Mouse (Mus musculus): Measurements from ENCODE around the gene Dnah3. TPM values are rescaled to one million over a fixed set of nuclear protein-coding genes. Genes with fewer than 3 reads are reported as not detected.

Gene Dnah3
- polyA plus RNA-seq, 1 experiment from 2014 or later = 0.05 TPM

GRCm38 (mm10) chr7:119880345-119880744 lies 214.7 kb downstream of the Dnah3 start:
- no peak overlapping the region for H3K4me3 ChIP-seq
- H3K36me3 ChIP-seq (replicated peaks) = peaks cover 12% of the 10 kb centered on the region
- no peaks in the 10 kb centered on the region for H3K4me1 ChIP-seq
- WGBS = 94% methylated on average over 5 of the region's 5 CpGs
- H3K27me3 ChIP-seq (ENCODE audit: poor library complexity, severe bottlenecking) = no peaks in the 10 kb centered on the region
- no peak for DNase-seq (ENCODE audit: extremely low spot score, low spot score)
- no peak overlapping the region for H3K27ac ChIP-seq
- H3K9me3 ChIP-seq = no peaks in the 10 kb centered on the region

GRCm38 (mm10) chr7:119879171-119879570 lies 215.9 kb downstream of the Dnah3 start:
- Histone ChIP-seq H3K27ac (no peak overlapping the region), H3K4me3 (no peak overlapping the region), H3K9me3 (no peaks in the 10 kb centered on the region), H3K4me1 (no peaks in the 10 kb centered on the region), H3K27me3 (ENCODE audit: poor library complexity, severe bottlenecking) (no peaks in the 10 kb centered on the region), H3K36me3 (replicated peaks) (peaks cover 12% of the 10 kb centered on the region)
- DNase-seq (ENCODE audit: extremely low spot score, low spot score) = no peak
- 88% methylated on average over 4 of the region's 4 CpGs for WGBS

GRCm38 (mm10) chr7:119875776-119876440 lies 219.2 kb downstream of the Dnah3 start:
- no peak overlapping the region for H3K27ac ChIP-seq
- no peaks in the 10 kb centered on the region for H3K9me3 ChIP-seq
- WGBS = 76% methylated on average over 3 of the region's 3 CpGs
- 0 out of 2 replicates have a peak, but pooled peaks cover 3% of the 10 kb centered on the region for H3K4me1 ChIP-seq
- no peak overlapping the region for H3K4me3 ChIP-seq
- H3K27me3 ChIP-seq (ENCODE audit: poor library complexity, severe bottlenecking) = no peaks in the 10 kb centered on the region
- DNase-seq (ENCODE audit: extremely low spot score, low spot score) = no peak
- peaks cover 16% of the 10 kb centered on the region for H3K36me3 ChIP-seq (replicated peaks)

DNA sequence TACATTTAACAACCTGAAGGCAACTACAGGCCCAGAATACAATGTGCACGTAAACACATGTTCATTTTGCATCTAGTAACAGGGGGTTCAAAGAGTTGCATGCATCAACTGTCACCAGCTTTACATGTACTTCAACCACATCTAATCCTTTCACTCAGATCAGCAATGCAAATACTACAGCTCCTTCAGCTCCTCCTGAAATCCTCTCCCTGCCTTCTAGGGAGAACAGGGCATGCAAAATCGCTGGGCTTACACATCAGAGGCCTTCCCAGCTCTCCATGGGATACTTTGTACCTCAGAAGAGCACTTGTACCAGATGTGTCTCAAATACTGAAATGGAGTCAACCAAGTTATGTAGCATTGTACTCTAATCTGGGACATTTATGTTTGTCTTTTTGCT lies 222.0 kb downstream of the Dnah3 start:
- 44% methylated on average over 2 of the region's 2 CpGs for WGBS

More for the DNA sequence above, 222.0 kb downstream of the Dnah3 start:
- Histone ChIP-seq H3K36me3 (replicated peaks) (peaks cover 7% of the 10 kb centered on the region; the same call in 1 of the 2 replicates), H3K4me1 (0 out of 2 replicates have a peak, but pooled peaks cover 3% of the 10 kb centered on the region), H3K9me3 (no peaks in the 10 kb centered on the region), H3K27ac (no peak overlapping the region), H3K27me3 (ENCODE audit: poor library complexity, severe bottlenecking) (no peaks in the 10 kb centered on the region), H3K4me3 (no peak overlapping the region)
- DNase-seq (ENCODE audit: extremely low spot score, low spot score) = no peak

Other genes starting within 250 kb of the Dnah3 start
- 8.7 and 9.6 TPM in 2 replicates for gene Lyrm1, start 199.4 kb downstream of the Dnah3 start, polyA plus RNA-seq (2016; fragmentation: Nextera tagmentation; extraction: Ambion mirVana)
- 12.8 and 14.3 TPM in 2 replicates for gene Dcun1d3, start 199.0 kb downstream of the Dnah3 start, polyA plus RNA-seq (2016; fragmentation: Nextera tagmentation; extraction: Ambion mirVana)
- gene Tmem159, start 7.1 kb upstream of the Dnah3 start, polyA plus RNA-seq (2016; fragmentation: Nextera tagmentation; extraction: Ambion mirVana) = 16.2 and 18.4 TPM in 2 replicates
- not detected in 2 replicates for gene Zp2, start 50.0 kb upstream of the Dnah3 start, polyA plus RNA-seq (2016; fragmentation: Nextera tagmentation; extraction: Ambion mirVana)
- gene Anks4b, start 78.6 kb upstream of the Dnah3 start, polyA plus RNA-seq (2016; fragmentation: Nextera tagmentation; extraction: Ambion mirVana) = 0.05 TPM in 2 replicates
- 125 and 144 TPM in 2 replicates for gene Crym, start 106.8 kb upstream of the Dnah3 start, polyA plus RNA-seq (2016; fragmentation: Nextera tagmentation; extraction: Ambion mirVana)
- gene Abca14, start 108.7 kb upstream of the Dnah3 start, polyA plus RNA-seq (2016; fragmentation: Nextera tagmentation; extraction: Ambion mirVana) = not detected in 2 replicates
- not detected in 2 replicates for gene Abca15, start 233.4 kb upstream of the Dnah3 start, polyA plus RNA-seq (2016; fragmentation: Nextera tagmentation; extraction: Ambion mirVana)